Mouse (Mus musculus): ENCODE results near the gene Clstn2. TPM values are rescaled to one million over a fixed set of nuclear protein-coding genes. Genes with fewer than 3 reads are reported as not detected.

Gene Clstn2
- total RNA-seq (2017): not detected in 2 replicates

- ATAC-seq (ENCODE audit: extremely low read depth, insufficient number of reproducible peaks, low FRiP score, poor library complexity, severe bottlenecking): no peak
Measured at GRCm38 (mm10) chr9:98032573-98033272, at the start of gene Clstn2. Gene Clstn2 (minus strand): TSS chr9:98033181.

- no peak for ATAC-seq (ENCODE audit: extremely low read depth, insufficient number of reproducible peaks, low FRiP score, poor library complexity, severe bottlenecking)
Measured at GRCm38 (mm10) chr9:98067767-98068166, 34.8 kb upstream of the Clstn2 start.

GRCm38 (mm10) chr9:98061646-98062045, 28.7 kb upstream of the Clstn2 start:
- no peak for ATAC-seq (ENCODE audit: extremely low read depth, insufficient number of reproducible peaks, low FRiP score, poor library complexity, severe bottlenecking)

GRCm38 (mm10) chr9:98057291-98057690, 24.3 kb upstream of the Clstn2 start:
- ATAC-seq (ENCODE audit: extremely low read depth, insufficient number of reproducible peaks, low FRiP score, poor library complexity, severe bottlenecking): no peak

- no peak for ATAC-seq (ENCODE audit: extremely low read depth, insufficient number of reproducible peaks, low FRiP score, poor library complexity, severe bottlenecking)
Measured at GRCm38 (mm10) chr9:98051343-98051742, 18.4 kb upstream of the Clstn2 start.

GRCm38 (mm10) chr9:98033273-98033855, 383 bp upstream of the Clstn2 start:
- no peak for ATAC-seq (ENCODE audit: extremely low read depth, insufficient number of reproducible peaks, low FRiP score, poor library complexity, severe bottlenecking)

- no peak for ATAC-seq (ENCODE audit: extremely low read depth, insufficient number of reproducible peaks, low FRiP score, poor library complexity, severe bottlenecking)
Measured at GRCm38 (mm10) chr9:98031898-98032572, 946 bp downstream of the Clstn2 start.

GRCm38 (mm10) chr9:98030715-98031114, 2.3 kb downstream of the Clstn2 start:
- no peak for ATAC-seq (ENCODE audit: extremely low read depth, insufficient number of reproducible peaks, low FRiP score, poor library complexity, severe bottlenecking)

GRCm38 (mm10) chr9:98025548-98025947, 7.4 kb downstream of the Clstn2 start:
- ATAC-seq (ENCODE audit: extremely low read depth, insufficient number of reproducible peaks, low FRiP score, poor library complexity, severe bottlenecking): no peak

- no peak for ATAC-seq (ENCODE audit: extremely low read depth, insufficient number of reproducible peaks, low FRiP score, poor library complexity, severe bottlenecking)
Measured at GRCm38 (mm10) chr9:98023069-98023468, 9.9 kb downstream of the Clstn2 start.

- ATAC-seq (ENCODE audit: extremely low read depth, insufficient number of reproducible peaks, low FRiP score, poor library complexity, severe bottlenecking): no peak
Measured at GRCm38 (mm10) chr9:98019876-98020275, 13.1 kb downstream of the Clstn2 start.

GRCm38 (mm10) chr9:98018687-98019086, 14.3 kb downstream of the Clstn2 start:
- no peak for ATAC-seq (ENCODE audit: extremely low read depth, insufficient number of reproducible peaks, low FRiP score, poor library complexity, severe bottlenecking)

GRCm38 (mm10) chr9:98016576-98016975, 16.4 kb downstream of the Clstn2 start:
- no peak for ATAC-seq (ENCODE audit: extremely low read depth, insufficient number of reproducible peaks, low FRiP score, poor library complexity, severe bottlenecking)

GRCm38 (mm10) chr9:97996349-97996748, 36.6 kb downstream of the Clstn2 start:
- no peak for ATAC-seq (ENCODE audit: extremely low read depth, insufficient number of reproducible peaks, low FRiP score, poor library complexity, severe bottlenecking)

GRCm38 (mm10) chr9:97995723-97996122, 37.3 kb downstream of the Clstn2 start:
- no peak for ATAC-seq (ENCODE audit: extremely low read depth, insufficient number of reproducible peaks, low FRiP score, poor library complexity, severe bottlenecking)

GRCm38 (mm10) chr9:97992131-97992530, 40.9 kb downstream of the Clstn2 start:
- no peak for ATAC-seq (ENCODE audit: extremely low read depth, insufficient number of reproducible peaks, low FRiP score, poor library complexity, severe bottlenecking)

GRCm38 (mm10) chr9:97977339-97977738, 55.6 kb downstream of the Clstn2 start:
- no peak for ATAC-seq (ENCODE audit: extremely low read depth, insufficient number of reproducible peaks, low FRiP score, poor library complexity, severe bottlenecking)

GRCm38 (mm10) chr9:97974801-97975347, 58.1 kb downstream of the Clstn2 start:
- no peak for ATAC-seq (ENCODE audit: extremely low read depth, insufficient number of reproducible peaks, low FRiP score, poor library complexity, severe bottlenecking)

GRCm38 (mm10) chr9:97966691-97967090, 66.3 kb downstream of the Clstn2 start:
- ATAC-seq (ENCODE audit: extremely low read depth, insufficient number of reproducible peaks, low FRiP score, poor library complexity, severe bottlenecking): no peak

GRCm38 (mm10) chr9:97957508-97957907, 75.5 kb downstream of the Clstn2 start:
- no peak for ATAC-seq (ENCODE audit: extremely low read depth, insufficient number of reproducible peaks, low FRiP score, poor library complexity, severe bottlenecking)
